Mouse (Mus musculus): Measurements from ENCODE around the gene Peak1. TPM values are rescaled to one million over a fixed set of nuclear protein-coding genes. Genes with fewer than 3 reads are reported as not detected.
A peak's percentile ranks its signal among the peaks of the same experiment; 100 is the strongest.

Gene Peak1
- polyA plus RNA-seq, 1 experiment = 83.7 TPM

GRCm38 (mm10) chr9:56332774-56333173, 85.1 kb downstream of the Peak1 start:
- H3K4me3 ChIP-seq (ENCODE audit: insufficient read depth, low read length) = no peak overlapping the region
- no peak for TF ChIP-seq POLR2A (IDR thresholded peaks at IDR 0.05; ENCODE audit: low read depth, low read length)
- no peak for TF ChIP-seq CTCF (IDR thresholded peaks at IDR 0.05; ENCODE audit: borderline replicate concordance, insufficient read depth, low read length)
- peaks cover 5% of the 10 kb centered on the region; the same call in 1 of the 2 replicates for H3K4me1 ChIP-seq (ENCODE audit: control insufficient read depth, insufficient read depth, low read length)
- no peak overlapping the region for H3K27ac ChIP-seq (ENCODE audit: insufficient read depth, low read length)

GRCm38 (mm10) chr9:56326511-56327005, 91.3 kb downstream of the Peak1 start:
- no peak for TF ChIP-seq CTCF (IDR thresholded peaks at IDR 0.05; ENCODE audit: borderline replicate concordance, insufficient read depth, low read length)
- TF ChIP-seq POLR2A (IDR thresholded peaks at IDR 0.05; ENCODE audit: low read depth, low read length) = no peak
- H3K27ac ChIP-seq (ENCODE audit: insufficient read depth, low read length) = no peak overlapping the region
- H3K4me3 ChIP-seq (ENCODE audit: insufficient read depth, low read length) = no peak overlapping the region
- peaks cover 12% of the 10 kb centered on the region for H3K4me1 ChIP-seq (ENCODE audit: control insufficient read depth, insufficient read depth, low read length)

- peaks cover 8% of the 10 kb centered on the region for H3K4me1 ChIP-seq (ENCODE audit: control insufficient read depth, insufficient read depth, low read length)
- TF ChIP-seq CTCF (IDR thresholded peaks at IDR 0.05; ENCODE audit: borderline replicate concordance, insufficient read depth, low read length) = no peak
- TF ChIP-seq POLR2A (IDR thresholded peaks at IDR 0.05; ENCODE audit: low read depth, low read length) = no peak
- H3K4me3 ChIP-seq (ENCODE audit: insufficient read depth, low read length) = no peak overlapping the region
- peak overlapping the region; percentile 9; the same call in 1 of the 2 replicates for H3K27ac ChIP-seq (ENCODE audit: insufficient read depth, low read length)
Observed at GRCm38 (mm10) chr9:56325725-56326124, 92.1 kb downstream of the Peak1 start.

- Histone ChIP-seq H3K4me1 (ENCODE audit: control insufficient read depth, insufficient read depth, low read length) (peaks cover 8% of the 10 kb centered on the region), H3K4me3 (ENCODE audit: insufficient read depth, low read length) (no peak overlapping the region), H3K27ac (ENCODE audit: insufficient read depth, low read length) (peak overlapping the region; percentile 1)
- TF ChIP-seq CTCF (IDR thresholded peaks at IDR 0.05; ENCODE audit: borderline replicate concordance, insufficient read depth, low read length) (no peak), POLR2A (IDR thresholded peaks at IDR 0.05; ENCODE audit: low read depth, low read length) (no peak)
Observed at GRCm38 (mm10) chr9:56324576-56325355, 93.1 kb downstream of the Peak1 start.

- no peak overlapping the region for H3K27ac ChIP-seq (ENCODE audit: insufficient read depth, low read length)
- peaks cover 5% of the 10 kb centered on the region; the same call in 1 of the 2 replicates for H3K4me1 ChIP-seq (ENCODE audit: control insufficient read depth, insufficient read depth, low read length)
- H3K4me3 ChIP-seq (ENCODE audit: insufficient read depth, low read length) = no peak overlapping the region
- TF ChIP-seq CTCF (IDR thresholded peaks at IDR 0.05; ENCODE audit: borderline replicate concordance, insufficient read depth, low read length) = no peak
- no peak for TF ChIP-seq POLR2A (IDR thresholded peaks at IDR 0.05; ENCODE audit: low read depth, low read length)
Observed at GRCm38 (mm10) chr9:56321291-56321690, 96.6 kb downstream of the Peak1 start.

- no peak overlapping the region for H3K27ac ChIP-seq (ENCODE audit: insufficient read depth, low read length)
- H3K4me3 ChIP-seq (ENCODE audit: insufficient read depth, low read length) = no peak overlapping the region
- H3K4me1 ChIP-seq (ENCODE audit: control insufficient read depth, insufficient read depth, low read length) = peaks cover 2% of the 10 kb centered on the region; the same call in 1 of the 2 replicates
- no peak for TF ChIP-seq POLR2A (IDR thresholded peaks at IDR 0.05; ENCODE audit: low read depth, low read length)
- no peak for TF ChIP-seq CTCF (IDR thresholded peaks at IDR 0.05; ENCODE audit: borderline replicate concordance, insufficient read depth, low read length)
Observed at GRCm38 (mm10) chr9:56314326-56314725, 103.5 kb downstream of the Peak1 start.

- no peaks in the 10 kb centered on the region for H3K4me1 ChIP-seq (ENCODE audit: control insufficient read depth, insufficient read depth, low read length)
- no peak overlapping the region for H3K27ac ChIP-seq (ENCODE audit: insufficient read depth, low read length)
- no peak overlapping the region for H3K4me3 ChIP-seq (ENCODE audit: insufficient read depth, low read length)
- TF ChIP-seq CTCF (IDR thresholded peaks at IDR 0.05; ENCODE audit: borderline replicate concordance, insufficient read depth, low read length) (no peak), POLR2A (IDR thresholded peaks at IDR 0.05; ENCODE audit: low read depth, low read length) (no peak)
Observed at GRCm38 (mm10) chr9:56309079-56309478, 108.8 kb downstream of the Peak1 start.

GRCm38 (mm10) chr9:56304526-56304925, 113.3 kb downstream of the Peak1 start:
- Histone ChIP-seq H3K4me1 (ENCODE audit: control insufficient read depth, insufficient read depth, low read length) (no peaks in the 10 kb centered on the region), H3K4me3 (ENCODE audit: insufficient read depth, low read length) (no peak overlapping the region)
- TF ChIP-seq POLR2A (IDR thresholded peaks at IDR 0.05; ENCODE audit: low read depth, low read length) (no peak), CTCF (IDR thresholded peaks at IDR 0.05; ENCODE audit: borderline replicate concordance, insufficient read depth, low read length) (no peak)

GRCm38 (mm10) chr9:56302921-56303465, 114.9 kb downstream of the Peak1 start:
- H3K4me3 ChIP-seq (ENCODE audit: insufficient read depth, low read length) = no peak overlapping the region
- H3K27ac ChIP-seq (ENCODE audit: insufficient read depth, low read length) = no peak overlapping the region
- TF ChIP-seq CTCF (IDR thresholded peaks at IDR 0.05; ENCODE audit: borderline replicate concordance, insufficient read depth, low read length) (no peak), POLR2A (IDR thresholded peaks at IDR 0.05; ENCODE audit: low read depth, low read length) (no peak)
- H3K4me1 ChIP-seq (ENCODE audit: control insufficient read depth, insufficient read depth, low read length) = no peaks in the 10 kb centered on the region

More at GRCm38 (mm10) chr9:56304526-56304925, 113.3 kb downstream of the Peak1 start:
- no peak overlapping the region for H3K27ac ChIP-seq (ENCODE audit: insufficient read depth, low read length)

- H3K27ac ChIP-seq (ENCODE audit: insufficient read depth, low read length) = no peak overlapping the region
- no peak for TF ChIP-seq CTCF (IDR thresholded peaks at IDR 0.05; ENCODE audit: borderline replicate concordance, insufficient read depth, low read length)
- no peak for TF ChIP-seq POLR2A (IDR thresholded peaks at IDR 0.05; ENCODE audit: low read depth, low read length)
- H3K4me1 ChIP-seq (ENCODE audit: control insufficient read depth, insufficient read depth, low read length) = peaks cover 2% of the 10 kb centered on the region
- H3K4me3 ChIP-seq (ENCODE audit: insufficient read depth, low read length) = no peak overlapping the region
Observed at GRCm38 (mm10) chr9:56290019-56290418, 127.8 kb downstream of the Peak1 start.

Data from embryonic fibroblast, embryonic 13.5 days (primary cell).